Mouse (Mus musculus): ENCODE measurements at regions not wholly inside any gene's neighbourhood (a gene's known extent, or its start where the extent isn't known, plus 50 kb on each side); places are given as distances from the start of the nearest gene placed in this dataset.

DNA sequence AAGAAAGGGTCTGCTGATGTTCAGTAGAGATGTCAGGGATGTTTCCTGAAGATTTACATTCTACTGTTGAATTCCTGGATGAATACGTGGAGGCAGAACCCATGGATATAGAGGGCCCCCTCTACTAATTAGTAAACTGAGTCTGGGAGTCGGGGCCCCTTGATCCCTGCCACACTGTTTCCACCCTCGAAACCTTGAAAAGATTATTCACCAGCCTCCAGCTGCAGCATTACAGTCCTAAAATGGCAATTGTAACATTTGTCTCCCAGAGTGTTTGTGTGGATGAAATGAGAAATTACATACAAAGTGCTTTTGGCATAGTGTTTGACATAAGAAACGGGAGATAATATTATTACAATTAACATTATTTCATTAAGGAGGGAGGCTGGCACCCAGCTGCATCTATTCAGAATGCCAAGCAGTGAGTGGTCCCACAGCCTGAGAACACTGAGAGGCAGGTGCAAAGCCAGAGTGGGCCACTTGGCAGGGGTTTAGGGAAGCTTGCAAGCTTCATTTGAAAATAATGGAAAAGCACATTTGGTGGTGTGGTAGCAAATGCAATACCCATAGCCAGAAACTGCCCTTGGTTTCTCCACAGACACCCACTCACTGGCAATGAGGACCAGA lies 2490.9 kb upstream of the 5930422O12Rik start:
- TF ChIP-seq CTCF (IDR thresholded peaks at IDR 0.05; ENCODE audit: insufficient read depth, low read depth, low read length) (no peak), POLR2A (IDR thresholded peaks at IDR 0.05; ENCODE audit: insufficient read depth, low read depth, low read length) (no peak)
- H3K4me1 ChIP-seq (ENCODE audit: control insufficient read depth, insufficient read depth, low read length), result no peaks in the 10 kb centered on the region
- WGBS, result 36% methylated on average over 4 of the region's 4 CpGs
- H3K4me3 ChIP-seq (ENCODE audit: insufficient read depth, low read depth, low read length), result no peak overlapping the region
- H3K27ac ChIP-seq (ENCODE audit: insufficient read depth, low read depth, low read length), result no peak overlapping the region

DNA sequence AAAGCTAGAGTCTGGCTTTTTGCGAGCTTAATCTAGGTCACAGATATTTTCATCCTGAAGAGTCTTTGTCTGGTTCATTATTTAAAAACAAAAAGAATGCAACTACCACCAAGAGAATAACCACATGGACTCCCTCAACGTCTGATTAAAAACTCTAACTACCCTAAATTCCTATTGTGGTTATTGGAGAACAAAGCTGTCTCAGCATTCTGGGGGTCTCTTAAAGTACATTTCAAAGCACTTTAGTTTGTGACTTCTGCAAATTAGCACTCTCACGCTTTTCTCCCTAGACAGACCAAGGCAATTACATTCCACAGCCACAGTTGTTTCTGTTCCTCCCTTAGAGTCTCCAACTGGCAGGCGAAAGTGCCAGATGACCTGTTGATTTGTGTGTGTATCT lies 2487.6 kb upstream of the 5930422O12Rik start:
- no peak overlapping the region for H3K27ac ChIP-seq (ENCODE audit: insufficient read depth, low read depth, low read length)
- no peaks in the 10 kb centered on the region for H3K4me1 ChIP-seq (ENCODE audit: control insufficient read depth, insufficient read depth, low read length)
- 35% methylated on average over 4 of the region's 4 CpGs for WGBS
- no peak overlapping the region for H3K4me3 ChIP-seq (ENCODE audit: insufficient read depth, low read depth, low read length)
- TF ChIP-seq CTCF (IDR thresholded peaks at IDR 0.05; ENCODE audit: insufficient read depth, low read depth, low read length) (no peak), POLR2A (IDR thresholded peaks at IDR 0.05; ENCODE audit: insufficient read depth, low read depth, low read length) (no peak)

DNA sequence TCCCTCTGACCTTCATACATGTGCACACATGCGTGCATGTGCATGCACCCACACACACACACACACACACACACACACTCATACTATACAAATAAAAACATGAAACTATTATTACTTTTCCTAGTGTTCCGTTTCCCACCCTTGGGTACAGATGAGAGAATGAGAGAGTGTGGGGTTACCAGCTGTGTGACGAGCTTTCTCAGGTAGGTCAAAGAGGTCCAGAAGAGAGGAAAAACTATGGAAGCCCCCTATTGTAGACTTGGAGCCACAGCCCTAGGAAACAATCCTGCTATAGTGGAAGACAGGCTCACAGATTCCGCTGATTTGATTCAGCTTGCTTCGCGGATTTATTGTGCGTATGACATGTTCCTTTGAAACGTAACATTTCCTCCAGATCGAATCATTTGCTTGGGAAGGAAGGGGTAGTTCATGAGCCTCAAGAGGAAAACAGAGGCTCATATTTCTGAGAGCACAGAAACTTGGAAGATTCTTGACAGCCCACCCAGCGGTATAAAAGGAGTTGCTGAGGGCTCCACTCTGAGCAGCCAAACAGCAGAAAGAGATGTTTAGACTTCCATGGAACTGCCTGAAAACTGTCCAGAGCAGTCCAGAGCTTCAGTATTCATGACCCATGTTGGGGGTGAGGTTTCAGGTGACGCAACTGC lies 2486.9 kb upstream of the 5930422O12Rik start:
- H3K27ac ChIP-seq (ENCODE audit: insufficient read depth, low read depth, low read length), result no peak overlapping the region
- 89% methylated on average over 11 of the region's 11 CpGs for WGBS
- no peak overlapping the region for H3K4me3 ChIP-seq (ENCODE audit: insufficient read depth, low read depth, low read length)
- TF ChIP-seq POLR2A (IDR thresholded peaks at IDR 0.05; ENCODE audit: insufficient read depth, low read depth, low read length) (no peak), CTCF (IDR thresholded peaks at IDR 0.05; ENCODE audit: insufficient read depth, low read depth, low read length) (no peak)
- H3K4me1 ChIP-seq (ENCODE audit: control insufficient read depth, insufficient read depth, low read length), result no peaks in the 10 kb centered on the region

DNA sequence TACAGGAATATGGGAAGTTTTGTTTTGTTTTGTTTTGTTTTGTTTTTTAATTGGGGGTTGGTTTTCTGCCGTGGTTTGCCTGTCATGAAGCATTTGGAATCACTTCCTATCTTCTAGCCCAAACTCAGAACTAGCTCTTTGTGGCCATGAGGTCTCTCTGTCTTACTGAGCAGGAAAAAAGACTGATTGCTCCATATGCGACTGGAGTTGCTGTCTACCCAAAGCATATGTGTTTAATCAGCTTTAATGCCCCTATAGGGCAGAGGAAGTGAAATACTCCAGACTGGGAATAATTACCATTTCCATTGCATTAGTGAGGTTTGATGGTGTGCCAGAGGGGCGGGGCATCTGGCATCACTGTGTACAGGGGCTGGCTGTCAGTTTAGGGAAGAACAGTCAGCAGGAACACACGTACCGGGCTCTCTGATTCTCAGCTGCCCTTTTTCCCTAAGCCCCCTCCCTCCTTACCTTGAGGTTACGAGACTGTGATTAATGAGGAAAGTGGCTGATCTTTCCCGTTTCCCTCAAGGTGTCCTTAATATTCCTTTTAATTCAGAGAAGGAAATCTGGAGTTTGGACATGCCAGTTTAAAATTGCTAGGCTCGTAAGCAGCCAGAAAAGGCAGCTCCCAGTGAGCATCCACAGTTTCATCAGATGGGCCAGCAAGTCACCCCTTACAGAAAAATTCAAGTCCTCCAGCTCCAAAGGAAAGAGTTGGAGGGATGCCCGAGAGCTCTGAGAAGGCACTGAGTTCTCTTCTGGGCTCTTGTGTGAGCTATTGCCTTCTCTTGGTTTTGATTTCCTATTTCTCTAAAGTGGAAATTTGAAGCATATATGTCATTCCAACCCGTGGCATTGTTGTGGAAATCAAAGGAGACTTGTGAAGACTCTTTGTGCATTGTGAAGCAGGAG lies 2482.1 kb upstream of the 5930422O12Rik start:
- Histone ChIP-seq H3K27ac (ENCODE audit: insufficient read depth, low read depth, low read length) (no peak overlapping the region), H3K4me3 (ENCODE audit: insufficient read depth, low read depth, low read length) (no peak overlapping the region), H3K4me1 (ENCODE audit: control insufficient read depth, insufficient read depth, low read length) (no peaks in the 10 kb centered on the region)
- 42% methylated on average over 10 of the region's 10 CpGs for WGBS
- no peak for TF ChIP-seq CTCF (IDR thresholded peaks at IDR 0.05; ENCODE audit: insufficient read depth, low read depth, low read length)

DNA sequence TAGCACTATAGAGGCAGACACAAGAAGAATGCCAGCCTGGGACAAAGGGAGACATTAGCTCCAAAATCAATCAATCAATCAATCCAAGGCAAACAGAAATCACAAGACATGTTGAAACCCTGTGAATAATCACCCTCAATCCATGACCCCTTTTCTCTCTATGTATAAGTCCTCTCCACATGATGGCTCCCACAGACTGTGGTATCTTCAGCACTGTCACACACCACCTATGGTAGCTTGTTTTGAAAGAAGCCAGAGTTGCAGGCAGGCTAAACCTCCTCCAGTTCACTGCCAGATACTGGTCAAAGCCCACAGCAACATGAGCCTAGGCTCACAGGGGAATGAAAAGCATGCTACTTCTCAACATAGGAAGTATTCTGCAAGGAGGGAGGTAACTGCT lies 2475.7 kb upstream of the 5930422O12Rik start:
- Histone ChIP-seq H3K27ac (ENCODE audit: insufficient read depth, low read depth, low read length) (no peak overlapping the region), H3K4me1 (ENCODE audit: control insufficient read depth, insufficient read depth, low read length) (no peaks in the 10 kb centered on the region), H3K4me3 (ENCODE audit: insufficient read depth, low read depth, low read length) (no peak overlapping the region)
- TF ChIP-seq POLR2A (IDR thresholded peaks at IDR 0.05; ENCODE audit: insufficient read depth, low read depth, low read length) (no peak), CTCF (IDR thresholded peaks at IDR 0.05; ENCODE audit: insufficient read depth, low read depth, low read length) (no peak)

DNA sequence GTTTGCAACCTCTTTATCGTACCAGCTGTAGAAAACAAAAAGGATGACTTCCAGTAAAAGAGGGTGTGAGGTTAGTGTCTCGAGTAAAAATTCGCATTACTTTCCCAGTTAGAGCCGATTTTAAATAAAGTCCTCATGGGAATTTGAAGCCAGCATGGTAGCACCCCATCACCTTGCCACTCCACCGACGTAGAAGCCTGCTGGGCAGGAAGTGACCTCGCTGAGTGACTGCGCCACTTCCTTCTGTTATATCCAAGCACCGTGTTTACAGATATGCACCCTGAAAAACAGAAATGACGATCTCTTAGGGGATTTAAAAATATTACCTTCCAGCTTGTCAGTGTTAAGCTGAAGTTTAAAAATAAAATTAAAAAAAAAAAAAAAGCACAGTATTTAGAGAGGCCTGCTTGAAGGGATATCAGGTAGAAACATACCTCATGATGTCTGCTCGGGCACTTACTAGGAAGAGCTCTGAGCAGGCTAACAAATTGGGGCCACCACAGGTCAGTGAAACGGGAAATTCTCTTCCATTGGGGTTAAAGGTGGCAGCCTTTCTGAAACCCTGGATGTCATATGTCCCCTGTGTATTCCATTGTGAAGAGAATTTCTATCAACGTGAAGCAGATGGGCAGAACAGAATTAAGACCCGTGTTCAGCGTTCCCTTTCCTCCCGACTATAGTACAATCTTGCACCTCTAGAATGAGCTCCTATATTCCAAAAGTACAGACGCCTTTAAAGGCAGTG lies 2468.9 kb upstream of the 5930422O12Rik start:
- H3K4me3 ChIP-seq (ENCODE audit: insufficient read depth, low read depth, low read length), result no peak overlapping the region
- H3K4me1 ChIP-seq (ENCODE audit: control insufficient read depth, insufficient read depth, low read length), result no peaks in the 10 kb centered on the region
- H3K27ac ChIP-seq (ENCODE audit: insufficient read depth, low read depth, low read length), result no peak overlapping the region
- TF ChIP-seq CTCF (IDR thresholded peaks at IDR 0.05; ENCODE audit: insufficient read depth, low read depth, low read length), result no peak
- 63% methylated on average over 17 of the region's 17 CpGs for WGBS

DNA sequence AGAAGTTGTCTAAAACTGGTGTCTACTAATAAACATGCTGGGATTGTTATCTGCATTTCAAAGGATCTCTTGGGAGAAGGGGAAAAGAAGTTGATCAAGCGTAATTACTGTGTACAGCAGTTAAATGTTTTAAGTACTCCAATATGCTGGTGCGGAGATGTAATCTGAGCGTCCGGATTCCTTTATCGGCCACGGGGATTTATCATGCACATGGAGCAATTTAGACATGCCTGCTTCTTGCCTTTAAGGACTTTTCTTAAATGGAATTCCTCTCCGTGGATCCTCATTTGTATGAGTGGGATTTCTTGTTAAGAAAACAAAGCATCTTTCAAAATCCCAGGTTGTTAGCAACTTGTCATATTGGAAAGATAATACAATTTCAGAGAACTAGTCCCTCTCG lies 2468.0 kb upstream of the 5930422O12Rik start:
- Histone ChIP-seq H3K27ac (ENCODE audit: insufficient read depth, low read depth, low read length) (no peak overlapping the region), H3K4me1 (ENCODE audit: control insufficient read depth, insufficient read depth, low read length) (no peaks in the 10 kb centered on the region), H3K4me3 (ENCODE audit: insufficient read depth, low read depth, low read length) (no peak overlapping the region)
- TF ChIP-seq CTCF (IDR thresholded peaks at IDR 0.05; ENCODE audit: insufficient read depth, low read depth, low read length) (no peak), POLR2A (IDR thresholded peaks at IDR 0.05; ENCODE audit: insufficient read depth, low read depth, low read length) (no peak)
- WGBS, result 51% methylated on average over 8 of the region's 8 CpGs

DNA sequence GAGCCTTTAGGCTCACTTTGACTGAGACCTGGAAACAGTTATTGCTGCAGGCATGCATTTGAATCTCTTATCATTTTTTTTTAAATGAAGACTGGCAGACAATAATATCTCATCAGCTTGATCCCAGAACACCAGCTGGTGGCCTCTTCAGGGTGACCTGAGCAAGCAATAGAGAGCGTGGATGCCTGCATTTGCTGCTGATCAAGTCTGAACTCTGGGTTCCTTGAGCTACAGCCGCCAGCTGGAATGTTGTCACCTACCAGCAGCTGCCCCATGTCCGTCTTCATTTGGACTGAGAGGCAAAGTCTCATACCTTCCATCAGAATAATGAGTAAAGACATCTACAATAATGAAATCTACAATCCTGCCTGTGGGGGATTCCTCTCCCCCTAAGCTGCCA lies 2466.3 kb upstream of the 5930422O12Rik start:
- 88% methylated on average over 3 of the region's 3 CpGs for WGBS
- TF ChIP-seq POLR2A (IDR thresholded peaks at IDR 0.05; ENCODE audit: insufficient read depth, low read depth, low read length) (no peak), CTCF (IDR thresholded peaks at IDR 0.05; ENCODE audit: insufficient read depth, low read depth, low read length) (no peak)
- Histone ChIP-seq H3K4me1 (ENCODE audit: control insufficient read depth, insufficient read depth, low read length) (no peaks in the 10 kb centered on the region), H3K27ac (ENCODE audit: insufficient read depth, low read depth, low read length) (no peak overlapping the region), H3K4me3 (ENCODE audit: insufficient read depth, low read depth, low read length) (no peak overlapping the region)

Measured in olfactory bulb, adult 2 months (tissue).